ENCODE assay signal across 8 mouse cellular contexts in the genomic region with DNA sequence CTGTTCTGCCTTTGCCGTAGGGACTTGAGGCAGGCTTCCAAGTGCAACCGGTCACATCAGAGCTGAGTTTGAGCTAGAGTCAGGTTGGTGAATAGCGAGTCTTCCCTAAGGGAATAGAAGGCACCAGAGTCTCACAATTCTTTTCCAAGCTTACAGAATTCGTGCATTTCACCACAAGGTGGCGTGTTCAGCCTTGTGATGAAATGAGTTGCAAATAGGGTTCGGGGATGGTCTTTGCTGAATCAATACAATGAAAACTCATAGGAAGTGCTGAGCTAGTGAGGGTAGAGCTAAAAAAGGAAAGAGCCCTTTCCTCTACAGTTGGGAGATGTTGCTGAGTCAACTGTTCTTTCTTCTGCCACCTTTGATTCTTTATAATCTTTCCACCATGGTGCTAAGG. TPM values are rescaled to one million over a fixed set of nuclear protein-coding genes. Genes with fewer than 3 reads are reported as not detected.
A peak's percentile ranks its signal among the peaks of the same experiment; 100 is the strongest.
DNase-seq lines count a peak whose midpoint lies in the region; ATAC-seq and TF ChIP-seq lines count a peak whose summit lies in the region.

No protein-coding gene starts in this region.

- H3K27me3 ChIP-seq in E14TG2a.4 (ENCODE audit: insufficient read depth, low read length) = 0 out of 2 replicates have a peak, but pooled peaks cover 2% of the 10 kb centered on the region
- H3K27me3 ChIP-seq in midbrain, postnatal 0 days (ENCODE audit: insufficient read depth, low read length) = no peaks in the 10 kb centered on the region

- H3K4me2 ChIP-seq in midbrain, postnatal 0 days (ENCODE audit: low read depth, low read length, poor library complexity, severe bottlenecking) = no peak overlapping the region

- TF ChIP-seq CTCF in gastrocnemius, adult 2 months (IDR thresholded peaks at IDR 0.05) = peak; percentile 76
- TF ChIP-seq CTCF in E14TG2a.4 (conservative IDR thresholded peaks at IDR 0.05; ENCODE audit: low read length) = peak; percentile 59
- peak; percentile 79 for TF ChIP-seq CTCF in midbrain, postnatal 0 days (IDR thresholded peaks at IDR 0.05)

- H3K9ac ChIP-seq in midbrain, postnatal 0 days (replicated peaks; ENCODE audit: low read length, poor library complexity, severe bottlenecking) = no peak overlapping the region

- no peaks in the 10 kb centered on the region for H3K36me3 ChIP-seq in E14TG2a.4 (ENCODE audit: insufficient read depth, low read length)
- H3K36me3 ChIP-seq in midbrain, postnatal 0 days (ENCODE audit: insufficient read depth, low read length) = no peaks in the 10 kb centered on the region

- intact Hi-C loops in gastrocnemius, adult 2 months (cut with DNase I) = loop anchor here (1.0 to 5.0 kb wide), 3 partner anchors 55 to 347 kb away; a partner anchor contains a TSS
- intact Hi-C loops in heart, postnatal 36 days (cut with DNase I) = loop anchor here (1.0 kb wide), 2 partner anchors 296 to 347 kb away; a partner anchor contains a TSS

- H3K4me3 ChIP-seq in gastrocnemius, adult 2 months = no peak overlapping the region
- no peak overlapping the region for H3K4me3 ChIP-seq in E14TG2a.4 (replicated peaks; ENCODE audit: low read length)
- no peak overlapping the region for H3K4me3 ChIP-seq in midbrain, postnatal 0 days (ENCODE audit: low read depth, low read length)

- no peaks in the 10 kb centered on the region for H3K9me3 ChIP-seq in E14TG2a.4 (ENCODE audit: low read length)
- no peaks in the 10 kb centered on the region for H3K9me3 ChIP-seq in midbrain, postnatal 0 days (ENCODE audit: low read length)

- no peak for ATAC-seq in midbrain, postnatal 0 days (ENCODE audit: low FRiP score)

- no peak overlapping the region for H3K27ac ChIP-seq in gastrocnemius, adult 2 months
- H3K27ac ChIP-seq in midbrain, postnatal 0 days (ENCODE audit: low read depth, low read length) = no peak overlapping the region

- WGBS in large intestine, adult 2 months = 19% methylated on average over 6 of the region's 6 CpGs
- 19% methylated on average over 6 of the region's 6 CpGs for WGBS in midbrain, postnatal 0 days

- H3K4me1 ChIP-seq in E14TG2a.4 (replicated peaks; ENCODE audit: low read depth, low read length) = no peaks in the 10 kb centered on the region
- H3K4me1 ChIP-seq in midbrain, postnatal 0 days (ENCODE audit: insufficient read depth, low read length) = no peaks in the 10 kb centered on the region

- peak; percentile 24 for DNase-seq in gastrocnemius, adult 2 months
- DNase-seq in gastrocnemius, postnatal 10 days = no peak
- peak; percentile 16 for DNase-seq in cerebellum, adult 9-11 months
- peak; percentile 21 to 36 for DNase-seq in heart, postnatal 36 days
- DNase-seq in large intestine, adult 2 months (ENCODE audit: low read depth, low spot score) = peak; percentile 24
- peak; percentile 79 for DNase-seq in midbrain, postnatal 0 days (ENCODE audit: low spot score)
- no peak for DNase-seq in ovary, adult 18-20 months (ENCODE audit: low spot score)

RNA-seq across cellular contexts. Expression of a gene that starts 29.0 kb away (rescaled TPM):
- total RNA-seq in gastrocnemius, adult 2 months (2021) = 1 to 10 TPM in 1 of 2 experiments, under 1 TPM in 1; 0.61 to 1.9 TPM
- total RNA-seq in gastrocnemius, postnatal 10 days (2021) = 1 to 10 TPM; 6.0 to 9.2 TPM
- total RNA-seq in heart, postnatal 36 days (2021) = 1 to 10 TPM; 1.7 to 2.4 TPM
- polyA plus RNA-seq in large intestine, adult 2 months (2012; rRNA removed) = 0.16 and 0.17 TPM in 2 replicates
- total RNA-seq in midbrain, postnatal 0 days (2014; rRNA removed) = 2.4 and 3.5 TPM in 2 replicates
- polyA plus RNA-seq in midbrain, postnatal 0 days (2015; fragmentation: Nextera tagmentation; extraction: Ambion mirVana) = 0.48 and 0.72 TPM in 2 replicates

Comparison
In these comparisons a context has a peak if more than half of its experiments do, and no peak if none do; other contexts are left out.
1. DNase-seq: peak in gastrocnemius, adult 2 months (single experiment), cerebellum, adult 9-11 months (single experiment), heart, postnatal 36 days (2 of 2), large intestine, adult 2 months (single experiment) and midbrain, postnatal 0 days (single experiment); none in gastrocnemius, postnatal 10 days (single experiment) and ovary, adult 18-20 months (single experiment).
2. Peak in every context shown above with its lines, with median percentiles within 50 percentile points of each other: CTCF ChIP-seq.